In the genomic region with DNA sequence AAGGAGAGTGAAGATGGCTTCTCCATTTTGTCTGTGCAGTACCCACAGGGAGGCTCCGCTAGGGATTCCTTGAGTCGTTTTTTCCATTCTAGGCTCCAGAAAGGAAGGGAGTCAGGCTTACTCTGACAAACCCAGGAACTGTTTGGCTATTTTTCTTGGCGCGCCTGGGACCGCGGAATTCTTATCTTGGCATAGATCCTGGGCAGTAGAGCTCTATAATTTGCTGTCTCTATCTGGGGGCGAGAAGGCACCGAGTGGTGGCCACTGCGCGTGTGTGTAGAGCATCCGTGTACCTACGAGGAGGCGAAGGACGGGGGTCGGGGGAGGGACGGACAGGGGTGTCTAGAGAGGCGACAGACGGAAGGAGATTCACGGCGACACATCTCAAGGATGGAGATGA, we compare ENCODE assay signal across 8 mouse cellular contexts. TPM values are rescaled to one million over a fixed set of nuclear protein-coding genes. Genes with fewer than 3 reads are reported as not detected.
DNase-seq lines count a peak whose midpoint lies in the region; ATAC-seq and TF ChIP-seq lines count a peak whose summit lies in the region.

No protein-coding gene starts in this region.

- H3K4me2 ChIP-seq in forebrain, embryonic 16.5 days (ENCODE audit: low read length): peak overlapping the region; percentile 95
- peak overlapping the region; percentile 87 for H3K4me2 ChIP-seq in hindbrain, embryonic 14.5 days (replicated peaks)
- peak overlapping the region; percentile 69 for H3K4me2 ChIP-seq in liver, embryonic 14.5 days (ENCODE audit: low read depth)
- H3K4me2 ChIP-seq in neural tube, embryonic 13.5 days: peak overlapping the region; percentile 93

- H3K9me3 ChIP-seq in forebrain, embryonic 16.5 days (ENCODE audit: control insufficient read depth, low read length): no peaks in the 10 kb centered on the region
- H3K9me3 ChIP-seq in hindbrain, embryonic 14.5 days (ENCODE audit: control insufficient read depth, low read length): no peaks in the 10 kb centered on the region
- H3K9me3 ChIP-seq in liver, embryonic 14.5 days (ENCODE audit: control insufficient read depth, low read length): no peaks in the 10 kb centered on the region
- H3K9me3 ChIP-seq in neural tube, embryonic 13.5 days: no peaks in the 10 kb centered on the region

- no peak overlapping the region for H3K27ac ChIP-seq in forebrain, embryonic 16.5 days (ENCODE audit: low read length)
- 0 out of 2 replicates have a peak overlapping the region, but pooled peaks have one; percentile 34 for H3K27ac ChIP-seq in hindbrain, embryonic 14.5 days
- H3K27ac ChIP-seq in liver, embryonic 14.5 days: no peak overlapping the region
- peak overlapping the region; percentile 28; the same call in 1 of the 2 replicates for H3K27ac ChIP-seq in neural tube, embryonic 13.5 days (replicated peaks)

- no peak for TF ChIP-seq CTCF in liver, embryonic 14.5 days (IDR thresholded peaks at IDR 0.05; ENCODE audit: low read depth)

- peak overlapping the region; percentile 54 for H3K9ac ChIP-seq in forebrain, embryonic 16.5 days (replicated peaks; ENCODE audit: low read depth, low read length)
- peak overlapping the region; percentile 53 for H3K9ac ChIP-seq in hindbrain, embryonic 14.5 days
- H3K9ac ChIP-seq in liver, embryonic 14.5 days (replicated peaks): no peak overlapping the region
- peak overlapping the region; percentile 71 for H3K9ac ChIP-seq in neural tube, embryonic 13.5 days

- WGBS in forebrain, embryonic 16.5 days: 1% methylated on average over 19 of the region's 20 CpGs
- WGBS in hindbrain, embryonic 14.5 days: 1% methylated on average over 20 of the region's 20 CpGs
- 1% methylated on average over 20 of the region's 20 CpGs for WGBS in liver, embryonic 14.5 days (ENCODE audit: insufficient replicate concordance)
- 1% methylated on average over 20 of the region's 20 CpGs for WGBS in neural tube, embryonic 13.5 days

- H3K36me3 ChIP-seq in forebrain, embryonic 16.5 days (ENCODE audit: control insufficient read depth, insufficient read depth): no peaks in the 10 kb centered on the region
- H3K36me3 ChIP-seq in hindbrain, embryonic 14.5 days (replicated peaks; ENCODE audit: control insufficient read depth, insufficient read depth): no peaks in the 10 kb centered on the region
- H3K36me3 ChIP-seq in liver, embryonic 14.5 days (replicated peaks; ENCODE audit: control insufficient read depth, insufficient read depth, low read depth): no peaks in the 10 kb centered on the region
- H3K36me3 ChIP-seq in neural tube, embryonic 13.5 days: no peaks in the 10 kb centered on the region

- H3K4me3 ChIP-seq in forebrain, embryonic 16.5 days (replicated peaks; ENCODE audit: low read length): peak overlapping the region; percentile 54
- H3K4me3 ChIP-seq in hindbrain, embryonic 14.5 days (replicated peaks; ENCODE audit: low read length): peak overlapping the region; percentile 43
- peak overlapping the region; percentile 35 to 42 for H3K4me3 ChIP-seq in liver, embryonic 14.5 days (ENCODE audit: insufficient read depth in 1 of 2, low read depth in 2 of 2, low read length in 2 of 2)
- H3K4me3 ChIP-seq in neural tube, embryonic 13.5 days: peak overlapping the region; percentile 49

- peak; percentile 69 for DNase-seq in adrenal gland, adult 2 months
- no peak for DNase-seq in adrenal gland, adult 18-20 months (ENCODE audit: low spot score in 2 of 2)
- peak; percentile 78 for DNase-seq in adipocyte (ENCODE audit: low spot score)
- DNase-seq in hindbrain, embryonic 14.5 days (ENCODE audit: low spot score): peak; percentile 26
- DNase-seq in liver, embryonic 14.5 days (ENCODE audit: low read depth in 3 of 3, low spot score in 3 of 3): no peak
- DNase-seq in spleen, postnatal 14 days (ENCODE audit: low spot score in 2 of 2): no peak

- ATAC-seq in forebrain, embryonic 16.5 days: no peak
- peak; percentile 41 for ATAC-seq in hindbrain, embryonic 14.5 days (ENCODE audit: low FRiP score)
- ATAC-seq in liver, embryonic 14.5 days (ENCODE audit: insufficient read depth): peak; percentile 18; the same call in 1 of the 2 replicates
- ATAC-seq in neural tube, embryonic 13.5 days (ENCODE audit: low read depth): peak; percentile 58

- H3K27me3 ChIP-seq in forebrain, embryonic 16.5 days (replicated peaks; ENCODE audit: control insufficient read depth, insufficient read depth, low read length): no peaks in the 10 kb centered on the region
- no peaks in the 10 kb centered on the region for H3K27me3 ChIP-seq in hindbrain, embryonic 14.5 days (ENCODE audit: control insufficient read depth, insufficient read depth, low read length)
- no peaks in the 10 kb centered on the region for H3K27me3 ChIP-seq in liver, embryonic 14.5 days (ENCODE audit: control insufficient read depth, insufficient read depth, low read length)
- H3K27me3 ChIP-seq in neural tube, embryonic 13.5 days: no peaks in the 10 kb centered on the region

- TF ChIP-seq EP300 in liver, embryonic 14.5 days (IDR thresholded peaks at IDR 0.05; ENCODE audit: low read depth): no peak

- peaks cover 36% of the 10 kb centered on the region for H3K4me1 ChIP-seq in forebrain, embryonic 16.5 days (replicated peaks; ENCODE audit: control insufficient read depth, insufficient read depth, low read length)
- H3K4me1 ChIP-seq in hindbrain, embryonic 14.5 days (replicated peaks; ENCODE audit: control insufficient read depth, insufficient read depth, low read length): peaks cover 33% of the 10 kb centered on the region
- no peaks in the 10 kb centered on the region for H3K4me1 ChIP-seq in liver, embryonic 14.5 days (replicated peaks; ENCODE audit: control insufficient read depth in 2 of 2, insufficient read depth in 2 of 2, low read length in 1 of 2)
- H3K4me1 ChIP-seq in neural tube, embryonic 13.5 days (replicated peaks): peaks cover 38% of the 10 kb centered on the region

RNA-seq across cellular contexts. Expression of a gene that starts 11.8 kb away (rescaled TPM):
- 10 to 100 TPM; 57.1 to 76.8 TPM for total RNA-seq in adrenal gland, adult 2 months (2021)
- 90.7 and 107 TPM in 2 replicates for polyA plus RNA-seq in adrenal gland, adult 2 months (2012; rRNA removed)
- total RNA-seq in adrenal gland, adult 18-20 months (2021): 10 to 100 TPM; 56.5 to 60.6 TPM
- 10.4 and 16.6 TPM in 2 replicates for polyA plus RNA-seq in forebrain, embryonic 16.5 days (2015; fragmentation: Nextera tagmentation; extraction: Ambion mirVana)
- 23.1 and 29.7 TPM in 2 replicates for polyA plus RNA-seq in hindbrain, embryonic 14.5 days (2014; fragmentation: Nextera tagmentation; extraction: Ambion mirVana)
- polyA plus RNA-seq in liver, embryonic 14.5 days (2012; rRNA removed): 7.9 and 8.7 TPM in 2 replicates
- polyA plus RNA-seq in liver, embryonic 14.5 days (2014; fragmentation: Nextera tagmentation; extraction: Ambion mirVana): 18.6 and 18.8 TPM in 2 replicates
- 36.6 and 43.2 TPM in 2 replicates for polyA plus RNA-seq in neural tube, embryonic 13.5 days (2015; fragmentation: Nextera tagmentation; extraction: Ambion mirVana)

RNA-seq across cellular contexts. Expression of a gene that starts 31.7 kb away (rescaled TPM):
- total RNA-seq in adrenal gland, adult 2 months (2021): 100 to 1,000 TPM; 497 to 817 TPM
- polyA plus RNA-seq in adrenal gland, adult 2 months (2012; rRNA removed): 504 and 806 TPM in 2 replicates
- total RNA-seq in adrenal gland, adult 18-20 months (2021): 100 to 1,000 TPM; 458 to 704 TPM
- polyA plus RNA-seq in forebrain, embryonic 16.5 days (2015; fragmentation: Nextera tagmentation; extraction: Ambion mirVana): 64.8 and 68.2 TPM in 2 replicates
- polyA plus RNA-seq in hindbrain, embryonic 14.5 days (2014; fragmentation: Nextera tagmentation; extraction: Ambion mirVana): 49.3 and 54.7 TPM in 2 replicates
- polyA plus RNA-seq in liver, embryonic 14.5 days (2012; rRNA removed): 14.4 and 15.2 TPM in 2 replicates
- 9.6 and 10.1 TPM in 2 replicates for polyA plus RNA-seq in liver, embryonic 14.5 days (2014; fragmentation: Nextera tagmentation; extraction: Ambion mirVana)
- polyA plus RNA-seq in neural tube, embryonic 13.5 days (2015; fragmentation: Nextera tagmentation; extraction: Ambion mirVana): 66.2 and 66.5 TPM in 2 replicates

RNA-seq across cellular contexts. Expression of a gene that starts 54.9 kb away (rescaled TPM):
- 10 to 100 TPM; 39.8 to 52.9 TPM for total RNA-seq in adrenal gland, adult 2 months (2021)
- polyA plus RNA-seq in adrenal gland, adult 2 months (2012; rRNA removed): 32.8 and 35.4 TPM in 2 replicates
- total RNA-seq in adrenal gland, adult 18-20 months (2021): 10 to 100 TPM; 44.6 to 45.4 TPM
- polyA plus RNA-seq in forebrain, embryonic 16.5 days (2015; fragmentation: Nextera tagmentation; extraction: Ambion mirVana): 103 and 106 TPM in 2 replicates
- polyA plus RNA-seq in hindbrain, embryonic 14.5 days (2014; fragmentation: Nextera tagmentation; extraction: Ambion mirVana): 74.0 and 77.8 TPM in 2 replicates
- polyA plus RNA-seq in liver, embryonic 14.5 days (2012; rRNA removed): 14.2 and 20.1 TPM in 2 replicates
- polyA plus RNA-seq in liver, embryonic 14.5 days (2014; fragmentation: Nextera tagmentation; extraction: Ambion mirVana): 34.1 and 36.4 TPM in 2 replicates
- 79.2 and 92.0 TPM in 2 replicates for polyA plus RNA-seq in neural tube, embryonic 13.5 days (2015; fragmentation: Nextera tagmentation; extraction: Ambion mirVana)

Comparison
In these comparisons a context has a peak if more than half of its experiments do, and no peak if none do; other contexts are left out.
1. DNase-seq: peak in adrenal gland, adult 2 months (single experiment), adipocyte (single experiment) and hindbrain, embryonic 14.5 days (single experiment); none in adrenal gland, adult 18-20 months (0 of 2), liver, embryonic 14.5 days (0 of 3) and spleen, postnatal 14 days (0 of 2).
2. H3K27ac ChIP-seq: peak in hindbrain, embryonic 14.5 days (single experiment) and neural tube, embryonic 13.5 days (single experiment); none in forebrain, embryonic 16.5 days (single experiment) and liver, embryonic 14.5 days (single experiment).
3. Peak in every context shown above with its lines, with median percentiles within 50 percentile points of each other: H3K4me2 ChIP-seq and H3K4me3 ChIP-seq.